Mouse (Mus musculus) spleen, postnatal 0 days (tissue): ENCODE measurements around the gene Ppdpf. TPM values are rescaled to one million over a fixed set of nuclear protein-coding genes. Genes with fewer than 3 reads are reported as not detected.

Experiments used
- polyA plus RNA-seq: library from polyadenylated mRNA; unstranded; fragments of >200 nt; fragmentation: Nextera tagmentation; extraction: Ambion mirVana; gene quantifications from 2 replicates; pipeline ENCODE4 v1.2.1, GENCODE M21; 2015

The Ppdpf gene
- 102 and 117 TPM in 2 replicates for polyA plus RNA-seq

DNA sequence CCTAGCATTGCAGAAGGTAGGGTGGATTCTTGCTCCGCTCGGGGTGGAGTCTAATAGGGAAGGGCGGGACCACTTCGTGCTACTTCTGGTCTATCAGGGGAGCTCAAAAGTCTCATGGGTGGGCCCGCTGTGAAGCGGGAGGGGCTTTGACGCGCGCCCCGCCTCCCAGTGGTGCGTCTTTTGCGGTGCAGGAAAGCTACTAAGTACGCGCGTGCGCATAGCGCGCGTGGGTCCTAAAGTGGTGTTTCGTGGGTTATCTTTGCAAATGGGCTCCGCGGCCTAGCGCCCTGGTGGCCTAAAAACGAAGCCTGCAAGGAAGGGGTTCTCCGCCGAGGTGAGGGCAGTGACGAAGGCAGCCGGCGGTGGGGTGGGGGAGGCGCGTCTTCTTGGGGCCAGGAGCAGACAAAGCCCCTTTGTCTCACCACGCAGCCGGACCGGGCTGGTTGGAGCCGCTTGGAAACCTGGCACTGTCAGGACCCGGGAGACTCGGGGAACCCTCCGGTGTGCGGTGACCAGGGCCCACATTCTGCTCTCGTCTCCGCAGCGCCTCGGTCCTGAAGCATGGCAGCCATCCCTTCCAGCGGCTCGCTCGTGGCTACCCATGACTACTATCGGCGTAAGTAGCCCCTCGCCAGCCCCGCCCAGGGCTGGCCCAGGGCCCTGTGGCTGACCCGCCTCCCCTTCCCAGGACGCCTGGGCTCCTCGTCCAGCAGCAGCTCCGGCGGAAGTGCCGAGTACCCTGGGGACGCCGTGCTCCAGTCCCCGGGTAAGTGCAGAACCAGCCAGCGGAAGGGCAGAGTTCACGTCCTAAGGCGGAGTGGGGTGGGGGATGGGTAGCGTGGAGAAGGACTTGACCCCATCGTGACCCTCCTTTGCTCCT is at the start of gene Ppdpf:
Gene Ppdpf, plus strand, starts transcription at position 127 of the 880 bp plus-strand sequence.

DNA sequence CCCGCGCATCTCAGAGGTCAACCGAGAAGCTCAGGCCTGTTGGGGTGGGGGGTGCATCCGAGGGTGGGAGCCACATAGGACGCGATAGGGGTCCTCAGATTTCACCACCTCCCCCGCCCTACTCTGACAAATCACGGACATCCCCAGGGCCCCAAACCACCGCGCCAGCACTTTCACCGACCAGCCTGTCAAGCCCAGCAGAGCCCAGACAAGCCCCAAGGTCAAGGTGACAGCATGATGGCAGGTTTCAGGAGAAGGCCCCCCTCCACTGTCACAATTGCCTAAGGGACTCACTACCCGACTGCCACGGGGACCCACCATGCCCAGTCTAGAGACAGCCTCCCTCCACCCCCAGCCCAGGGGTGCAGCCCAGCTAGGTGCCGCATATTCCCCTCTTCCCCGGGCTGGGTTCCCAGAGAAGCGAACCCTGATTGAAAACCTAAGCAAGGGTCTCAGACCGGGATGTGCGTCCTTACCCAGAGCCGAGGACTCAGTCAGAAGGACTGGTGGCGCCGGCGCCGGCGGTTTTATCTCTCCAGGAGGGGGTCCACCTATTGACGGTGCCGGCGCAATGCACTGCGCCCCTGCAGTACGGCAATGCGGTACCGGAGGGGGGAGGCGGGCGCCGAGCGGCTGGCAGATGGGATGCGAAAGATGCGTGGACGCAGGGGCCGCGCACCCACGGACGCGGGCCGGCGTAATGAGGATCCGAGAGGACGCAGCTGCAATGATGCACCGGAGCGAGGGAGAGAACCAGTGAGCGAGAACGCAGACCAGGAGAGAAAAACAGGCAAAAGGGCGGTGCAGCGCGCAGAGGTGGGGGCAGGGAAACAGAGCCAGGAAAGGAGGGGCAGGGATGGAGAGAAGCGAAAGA is 30.6 kb upstream of the Ppdpf start, which contains the start of gene Eef1a2:
Gene Eef1a2, minus strand, starts transcription at position 767 of the 874 bp plus-strand sequence.

DNA sequence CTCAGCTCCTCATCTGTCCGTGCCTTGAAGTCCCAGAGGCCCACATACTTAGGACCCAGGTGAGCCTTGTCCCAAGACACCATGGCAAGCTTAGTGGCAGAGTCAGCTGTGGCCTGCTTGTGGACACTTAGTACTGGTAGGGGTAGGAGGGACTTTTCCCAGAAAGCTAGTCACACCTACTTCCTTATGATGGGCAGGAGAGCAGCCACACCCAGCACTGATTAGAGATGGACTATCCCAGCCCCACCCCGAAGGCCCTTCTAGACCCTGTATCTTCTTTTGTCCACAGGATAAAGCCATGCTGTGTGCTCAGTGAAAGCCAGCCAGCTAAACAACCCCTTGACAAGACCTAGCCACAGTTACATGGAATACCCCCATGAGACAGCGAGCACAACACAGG is 15.4 kb downstream of the Ppdpf start, which contains the start of gene Ptk6:
Gene Ptk6, minus strand, starts transcription at position 368 of the 400 bp plus-strand sequence.

DNA sequence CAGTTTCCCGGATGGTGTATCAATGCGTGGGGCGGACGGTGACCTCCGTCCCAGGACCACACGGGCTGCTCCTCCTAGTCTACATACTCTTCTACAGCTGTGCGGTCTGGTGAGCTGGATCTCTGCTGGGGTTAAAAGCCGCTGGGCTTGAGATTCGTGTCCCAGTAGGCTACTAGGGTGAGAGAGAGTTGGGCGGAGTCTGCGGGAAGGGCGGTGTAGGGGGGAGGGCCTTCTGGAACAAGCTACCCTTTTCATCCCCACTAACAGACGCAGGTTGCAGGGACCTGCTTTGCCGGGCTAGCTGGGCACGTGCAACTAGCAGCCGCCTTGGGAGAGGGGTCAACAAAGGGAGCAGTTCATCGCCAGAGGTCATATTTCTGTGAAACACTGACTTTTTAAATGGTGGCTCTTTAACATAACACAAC is 26.0 kb downstream of the Ppdpf start, which contains the start of gene Srms:
Gene Srms, minus strand, starts transcription at position 165 of the 425 bp plus-strand sequence.

DNA sequence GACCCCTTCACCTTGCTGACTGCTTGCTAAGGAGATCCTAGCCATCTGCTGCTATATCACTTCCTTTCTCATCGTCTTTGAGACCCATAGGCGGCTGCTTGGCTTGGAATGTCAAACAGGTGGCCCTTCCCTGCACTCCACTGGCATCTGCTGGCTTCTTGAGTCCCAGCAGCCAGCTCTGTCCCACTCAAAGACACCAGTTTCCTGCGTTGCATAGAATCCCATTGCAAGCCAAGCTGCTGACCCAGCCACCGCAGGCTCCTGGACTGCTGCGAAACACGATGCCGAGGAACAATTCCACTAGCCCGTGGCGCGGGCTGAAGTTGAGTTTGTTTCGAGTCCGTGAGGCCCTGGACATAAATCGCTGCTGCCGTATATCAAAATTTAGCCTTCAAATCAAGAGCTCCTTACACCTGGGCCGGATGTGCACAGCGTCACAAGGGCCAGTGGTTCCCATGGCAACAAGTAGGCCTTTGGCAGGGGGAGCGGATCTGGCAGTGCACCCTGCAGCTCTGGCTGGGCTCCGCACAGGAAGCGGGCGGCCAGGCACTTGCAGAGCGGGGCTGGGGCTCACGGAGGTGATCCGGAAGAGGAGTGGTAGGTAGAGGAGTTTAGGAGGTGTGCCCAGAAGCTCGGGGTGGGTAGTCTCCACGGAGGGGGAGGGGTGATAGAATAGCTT is 32.6 kb downstream of the Ppdpf start, which contains the start of gene Fndc11:
Gene Fndc11, plus strand, starts transcription at position 476 of the 679 bp plus-strand sequence.

Other genes with a start within 250 kb of the Ppdpf start
- gene Nkain4, start 232.5 kb upstream of the Ppdpf start, polyA plus RNA-seq, result 12.8 and 21.1 TPM in 2 replicates
- gene Arfgap1, start 220.0 kb upstream of the Ppdpf start, polyA plus RNA-seq, result 33.4 and 41.2 TPM in 2 replicates
- 0.02 and 0.23 TPM in 2 replicates for gene Col20a1, start 200.7 kb upstream of the Ppdpf start, polyA plus RNA-seq
- 0.08 TPM in 1 of 2 replicates, not detected in the other for gene Chrna4, start 143.7 kb upstream of the Ppdpf start, polyA plus RNA-seq
- 0.16 and 0.26 TPM in 2 replicates for gene Kcnq2, start 51.9 kb upstream of the Ppdpf start, polyA plus RNA-seq
- gene Eef1a2, start 30.2 kb upstream of the Ppdpf start, polyA plus RNA-seq, result not detected in 2 replicates
- gene Ptk6, start 15.5 kb downstream of the Ppdpf start, polyA plus RNA-seq, result not detected in 2 replicates
- 0.19 and 0.25 TPM in 2 replicates for gene Srms, start 25.9 kb downstream of the Ppdpf start, polyA plus RNA-seq
- 0.17 and 0.25 TPM in 2 replicates for gene Fndc11, start 32.8 kb downstream of the Ppdpf start, polyA plus RNA-seq
- 2.2 and 2.5 TPM in 2 replicates for gene Helz2, start 54.8 kb downstream of the Ppdpf start, polyA plus RNA-seq
- gene Gmeb2, start 100.8 kb downstream of the Ppdpf start, polyA plus RNA-seq, result 9.0 and 10.2 TPM in 2 replicates
- gene Stmn3, start 127.3 kb downstream of the Ppdpf start, polyA plus RNA-seq, result 0.11 TPM in 1 of 2 replicates, not detected in the other
- gene Rtel1, start 132.5 kb downstream of the Ppdpf start, polyA plus RNA-seq, result 23.6 and 26.4 TPM in 2 replicates
- gene Zgpat, start 177.7 kb downstream of the Ppdpf start, polyA plus RNA-seq, result 14.8 and 15.3 TPM in 2 replicates
- 28.7 and 34.8 TPM in 2 replicates for gene Arfrp1, start 178.2 kb downstream of the Ppdpf start, polyA plus RNA-seq
- gene Lime1, start 192.8 kb downstream of the Ppdpf start, polyA plus RNA-seq, result 9.8 and 12.2 TPM in 2 replicates